In genomic region chr7:64424861-64425260, GRCm38 (mm10) we compare ENCODE assay signal across 11 mouse cellular contexts. TPM values are rescaled to one million over a fixed set of nuclear protein-coding genes. Genes with fewer than 3 reads are reported as not detected.
DNase-seq lines count a peak whose midpoint lies in the region; ATAC-seq and TF ChIP-seq lines count a peak whose summit lies in the region.
"Had no signal": no experiment of that assay in that cellular context is flagged by ENCODE, and none has a peak within 500 bp of the region (broad histone marks: within the 10 kb centered on the region; RNA-seq: fewer than 3 reads in every experiment).

No protein-coding gene starts in this region.

- H3K27ac ChIP-seq in gastrocnemius, adult 2 months: no peak overlapping the region
- H3K27ac ChIP-seq in left cerebral cortex, adult 2 months: no peak overlapping the region
- H3K27ac ChIP-seq: limb, embryonic 13.5 days had no signal

- 0 out of 2 replicates have a peak, but pooled peaks have one; percentile 3 for TF ChIP-seq CTCF in gastrocnemius, adult 2 months (IDR thresholded peaks at IDR 0.05)
- TF ChIP-seq CTCF in left cerebral cortex, adult 2 months (IDR thresholded peaks at IDR 0.05): peak; percentile 45

- intact Hi-C loops in gastrocnemius, adult 2 months (cut with DNase I): no loop called here
- intact Hi-C loops in left cerebral cortex, adult 2 months (cut with DNase I): no loop called here
- intact Hi-C loops in gastrocnemius, postnatal 14 days (cut with DNase I; ENCODE audit: low total_unique reads): no loop called here

- ATAC-seq in cerebellum, adult (ENCODE audit: insufficient number of reproducible peaks, low FRiP score, low TSS enrichment): peak; percentile 64; the same call in 1 of the 2 replicates
- ATAC-seq: activated CD4-positive, CD25-positive, alpha-beta regulatory T cell, adult 4 months had no signal

- no peak overlapping the region for H3K4me3 ChIP-seq in gastrocnemius, adult 2 months
- no peak overlapping the region for H3K4me3 ChIP-seq in left cerebral cortex, adult 2 months
- H3K4me3 ChIP-seq: limb, embryonic 13.5 days had no signal

- no peak for DNase-seq in gastrocnemius, adult 2 months
- no peak for DNase-seq in gastrocnemius, adult 18-20 months (ENCODE audit: low spot score)
- no peak for DNase-seq in left cerebral cortex, adult 2 months (ENCODE audit: extremely low spot score in 1 of 2, low spot score in 2 of 2)
- DNase-seq in left cerebral cortex, adult 8-10 months (ENCODE audit: low spot score in 2 of 2): no peak
- peak; percentile 3 to 8 for DNase-seq in kidney, postnatal 4 days
- DNase-seq in gastrocnemius, postnatal 14 days: no peak
- DNase-seq in lung, adult 18-20 months: no peak
- DNase-seq: heart, adult 11 months had no signal

RNA-seq across cellular contexts. Expression of gene Mcee, which starts 32.5 kb away (rescaled TPM):
- total RNA-seq in gastrocnemius, adult 2 months (2021): 100 to 1,000 TPM in 1 of 2 experiments, 10 to 100 TPM in 1; 85.7 to 133 TPM
- total RNA-seq in gastrocnemius, adult 18-20 months (2021): 100 to 1,000 TPM in 1 of 2 experiments, 10 to 100 TPM in 1; 97.0 to 111 TPM
- 10 to 100 TPM; 45.8 to 49.5 TPM for total RNA-seq in left cerebral cortex, adult 2 months (2021)
- 10 to 100 TPM; 43.9 to 54.1 (median 48.2) TPM for total RNA-seq in left cerebral cortex, adult 8-10 months (2022)
- 10 to 100 TPM; 61.5 to 73.1 TPM for total RNA-seq in gastrocnemius, postnatal 14 days (2021)

RNA-seq across cellular contexts. Expression of gene Mphosph10, which starts 32.8 kb away (rescaled TPM):
- 10 to 100 TPM; 18.3 to 18.8 TPM for total RNA-seq in gastrocnemius, adult 2 months (2021)
- 10 to 100 TPM; 17.3 to 18.4 TPM for total RNA-seq in gastrocnemius, adult 18-20 months (2021)
- 10 to 100 TPM; 20.4 to 20.7 TPM for total RNA-seq in left cerebral cortex, adult 2 months (2021)
- 10 to 100 TPM; 14.2 to 18.7 (median 16.9) TPM for total RNA-seq in left cerebral cortex, adult 8-10 months (2022)
- 10 to 100 TPM; 12.4 to 16.6 TPM for total RNA-seq in gastrocnemius, postnatal 14 days (2021)

RNA-seq across cellular contexts. Expression of gene Fan1, which starts 51.0 kb away (rescaled TPM):
- total RNA-seq in gastrocnemius, adult 2 months (2021): 1 to 10 TPM; 7.7 to 8.1 TPM
- total RNA-seq in gastrocnemius, adult 18-20 months (2021): 1 to 10 TPM; 6.6 to 7.9 TPM
- total RNA-seq in left cerebral cortex, adult 2 months (2021): 10 to 100 TPM; 10.7 to 10.9 TPM
- total RNA-seq in left cerebral cortex, adult 8-10 months (2022): 10 to 100 TPM; 13.0 to 13.6 (median 13.3) TPM
- total RNA-seq in gastrocnemius, postnatal 14 days (2021): 1 to 10 TPM; 6.0 to 6.1 TPM

Comparison
In these comparisons a context has a peak if more than half of its experiments do, and no peak if none do; other contexts are left out.
1. DNase-seq: peak in kidney, postnatal 4 days (2 of 2); none in gastrocnemius, adult 2 months (single experiment), gastrocnemius, adult 18-20 months (single experiment), left cerebral cortex, adult 2 months (0 of 2), left cerebral cortex, adult 8-10 months (0 of 2), gastrocnemius, postnatal 14 days (single experiment) and lung, adult 18-20 months (0 of 2).